Mouse (Mus musculus): ENCODE data around the gene Sh3bgrl.

DNA sequence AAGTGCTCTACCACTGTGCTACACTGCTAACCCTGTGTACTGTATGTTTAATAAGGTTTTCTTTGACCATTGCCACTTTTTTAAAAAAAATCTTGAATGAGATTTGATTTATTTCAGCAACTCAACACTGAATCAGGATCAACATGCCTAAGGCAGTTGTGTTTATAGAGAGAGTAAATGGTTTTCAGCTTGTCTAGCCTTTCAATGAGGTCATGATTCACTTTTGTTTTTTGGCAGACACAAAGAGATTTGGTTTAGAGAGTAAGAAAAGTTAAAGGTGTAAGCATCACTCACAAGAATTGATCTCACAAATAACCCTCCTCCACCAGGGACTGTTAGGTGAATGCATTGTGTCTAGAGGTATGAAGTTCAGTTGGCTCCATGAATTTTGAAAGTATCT lies 41.1 kb downstream of the Sh3bgrl start:
- TF ChIP-seq CTCF (IDR thresholded peaks at IDR 0.05; ENCODE audit: low read depth): no peak
- no peak for TF ChIP-seq EP300 (IDR thresholded peaks at IDR 0.05; ENCODE audit: low read depth)

All from heart, postnatal 0 days (tissue).